Mouse (Mus musculus): Measurements from ENCODE around the gene Mrpl53. TPM values are rescaled to one million over a fixed set of nuclear protein-coding genes. Genes with fewer than 3 reads are reported as not detected.

Mrpl53 gene
- polyA plus RNA-seq, 1 experiment from 2014 or later: 123 TPM

DNA sequence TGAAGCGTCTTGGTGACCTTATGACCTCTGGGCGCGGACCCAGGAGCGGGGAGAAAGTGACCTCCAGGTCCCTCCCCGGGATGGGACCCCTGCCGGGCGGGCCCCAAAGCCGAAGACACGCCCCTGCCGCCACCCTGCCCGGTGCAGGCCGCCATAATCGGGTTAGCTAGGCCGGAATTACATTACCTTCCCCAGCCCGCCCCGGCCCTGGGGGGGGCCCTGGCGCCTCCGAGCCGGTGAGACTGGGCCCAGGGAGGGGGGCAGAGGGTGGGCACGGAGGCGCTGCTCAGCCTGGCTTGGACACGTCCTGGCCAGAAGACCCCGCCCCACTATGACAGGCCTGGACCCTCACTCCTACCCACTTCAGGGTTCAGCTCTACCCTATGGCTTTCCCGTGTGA lies 37.6 kb upstream of the Mrpl53 start:
- no peak overlapping the region for H3K27ac ChIP-seq (ENCODE audit: low read length)

GRCm38 (mm10) chr6:83074979-83075378 lies 33.9 kb upstream of the Mrpl53 start:
- H3K27me3 ChIP-seq (ENCODE audit: control insufficient read depth, insufficient read depth, low read length): peaks cover 61% of the 10 kb centered on the region
- H3K4me3 ChIP-seq (replicated peaks; ENCODE audit: low read length): no peak overlapping the region
- no peak overlapping the region for H3K27ac ChIP-seq (ENCODE audit: low read length)
- H3K9me3 ChIP-seq (replicated peaks; ENCODE audit: control insufficient read depth, low read length): no peaks in the 10 kb centered on the region
- WGBS: 17% methylated on average over 2 of the region's 2 CpGs
- H3K9ac ChIP-seq (ENCODE audit: low read length): no peak overlapping the region
- no peak for ATAC-seq (ENCODE audit: insufficient read depth, low FRiP score)
- H3K36me3 ChIP-seq (ENCODE audit: control insufficient read depth, insufficient read depth, low read length): no peaks in the 10 kb centered on the region
- H3K4me1 ChIP-seq (ENCODE audit: control insufficient read depth, insufficient read depth, low read length): peaks cover 16% of the 10 kb centered on the region
- no peak overlapping the region for H3K4me2 ChIP-seq (ENCODE audit: low read depth, low read length)

More for the DNA sequence above, 37.6 kb upstream of the Mrpl53 start:
- Histone ChIP-seq H3K9me3 (replicated peaks; ENCODE audit: control insufficient read depth, low read length) (no peaks in the 10 kb centered on the region), H3K9ac (ENCODE audit: low read length) (no peak overlapping the region), H3K36me3 (ENCODE audit: control insufficient read depth, insufficient read depth, low read length) (no peaks in the 10 kb centered on the region), H3K4me2 (ENCODE audit: low read depth, low read length) (no peak overlapping the region; the same call in 1 of the 2 replicates), H3K4me1 (ENCODE audit: control insufficient read depth, insufficient read depth, low read length) (peaks cover 11% of the 10 kb centered on the region), H3K4me3 (replicated peaks; ENCODE audit: low read length) (peak overlapping the region; percentile 28), H3K27me3 (ENCODE audit: control insufficient read depth, insufficient read depth, low read length) (peaks cover 92% of the 10 kb centered on the region)
- WGBS: under 1% methylated on average over 22 of the region's 24 CpGs
- peak; percentile 46; the same call in 1 of the 2 replicates for ATAC-seq (ENCODE audit: insufficient read depth, low FRiP score)

- ATAC-seq (ENCODE audit: insufficient read depth, low FRiP score): peak; percentile 41
These were observed 31.1 kb upstream of the Mrpl53 start, which contains the start of gene Pcgf1 for GRCm38 (mm10) chr6:83077630-83078323. Pcgf1 (plus strand) TSS chr6:83077869.

GRCm38 (mm10) chr6:83078324-83078858 lies 30.4 kb upstream of the Mrpl53 start:
- ATAC-seq (ENCODE audit: insufficient read depth, low FRiP score): peak; percentile 95
- Histone ChIP-seq H3K9me3 (replicated peaks; ENCODE audit: control insufficient read depth, low read length) (no peaks in the 10 kb centered on the region), H3K4me2 (ENCODE audit: low read depth, low read length) (peak overlapping the region; percentile 97), H3K27ac (ENCODE audit: low read length) (peak overlapping the region; percentile 84), H3K4me1 (ENCODE audit: control insufficient read depth, insufficient read depth, low read length) (peaks cover 10% of the 10 kb centered on the region; the same call in 1 of the 2 replicates), H3K9ac (ENCODE audit: low read length) (peak overlapping the region; percentile 86), H3K36me3 (ENCODE audit: control insufficient read depth, insufficient read depth, low read length) (0 out of 2 replicates have a peak, but pooled peaks cover 6% of the 10 kb centered on the region), H3K4me3 (replicated peaks; ENCODE audit: low read length) (peak overlapping the region; percentile 85), H3K27me3 (ENCODE audit: control insufficient read depth, insufficient read depth, low read length) (peaks cover 43% of the 10 kb centered on the region)
- WGBS: under 1% methylated on average over 46 of the region's 46 CpGs

More at GRCm38 (mm10) chr6:83077630-83078323, 31.1 kb upstream of the Mrpl53 start, which contains the start of gene Pcgf1:
- Histone ChIP-seq H3K9ac (ENCODE audit: low read length) (peak within 1 kb of the TSS; percentile 86), H3K27me3 (ENCODE audit: control insufficient read depth, insufficient read depth, low read length) (peaks cover 41% of the 10 kb centered on the region), H3K36me3 (ENCODE audit: control insufficient read depth, insufficient read depth, low read length) (0 out of 2 replicates have a peak, but pooled peaks cover 6% of the 10 kb centered on the region), H3K4me1 (ENCODE audit: control insufficient read depth, insufficient read depth, low read length) (peaks cover 10% of the 10 kb centered on the region; the same call in 1 of the 2 replicates), H3K9me3 (replicated peaks; ENCODE audit: control insufficient read depth, low read length) (no peaks in the 10 kb centered on the region), H3K4me3 (replicated peaks; ENCODE audit: low read length) (peak within 1 kb of the TSS; percentile 85), H3K4me2 (ENCODE audit: low read depth, low read length) (peak within 1 kb of the TSS; percentile 97), H3K27ac (ENCODE audit: low read length) (peak within 1 kb of the TSS; percentile 84)
- under 1% methylated on average over 54 of the region's 54 CpGs for WGBS

DNA sequence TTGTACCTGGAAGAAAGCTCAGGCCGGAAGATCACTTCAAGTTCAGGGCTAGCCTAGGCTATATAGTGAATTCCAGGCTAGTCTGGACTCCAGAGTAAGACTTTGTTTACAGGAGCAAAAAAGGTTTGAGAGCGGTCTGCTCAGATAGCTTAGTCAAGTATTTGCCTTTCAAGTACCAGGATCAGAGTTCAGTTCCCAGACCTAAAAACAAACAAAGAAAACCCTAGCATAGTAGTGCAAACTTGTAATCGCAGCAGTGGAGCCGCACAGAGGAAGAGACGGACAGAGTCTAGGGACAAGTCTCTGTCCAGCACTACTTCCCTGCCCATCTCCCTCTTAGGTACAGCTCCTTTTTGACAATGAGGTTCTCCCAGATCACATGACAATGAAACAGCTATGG lies 28.6 kb upstream of the Mrpl53 start:
- 0 out of 2 replicates have a peak, but pooled peaks cover 6% of the 10 kb centered on the region for H3K36me3 ChIP-seq (ENCODE audit: control insufficient read depth, insufficient read depth, low read length)
- 95% methylated on average over 5 of the region's 5 CpGs for WGBS
- no peak overlapping the region for H3K9ac ChIP-seq (ENCODE audit: low read length)
- peaks cover 10% of the 10 kb centered on the region; the same call in 1 of the 2 replicates for H3K4me1 ChIP-seq (ENCODE audit: control insufficient read depth, insufficient read depth, low read length)
- peaks cover 43% of the 10 kb centered on the region for H3K27me3 ChIP-seq (ENCODE audit: control insufficient read depth, insufficient read depth, low read length)
- H3K27ac ChIP-seq (ENCODE audit: low read length): no peak overlapping the region
- H3K4me2 ChIP-seq (ENCODE audit: low read depth, low read length): no peak overlapping the region
- H3K9me3 ChIP-seq (replicated peaks; ENCODE audit: control insufficient read depth, low read length): no peaks in the 10 kb centered on the region
- ATAC-seq (ENCODE audit: insufficient read depth, low FRiP score): no peak
- no peak overlapping the region for H3K4me3 ChIP-seq (replicated peaks; ENCODE audit: low read length)

DNA sequence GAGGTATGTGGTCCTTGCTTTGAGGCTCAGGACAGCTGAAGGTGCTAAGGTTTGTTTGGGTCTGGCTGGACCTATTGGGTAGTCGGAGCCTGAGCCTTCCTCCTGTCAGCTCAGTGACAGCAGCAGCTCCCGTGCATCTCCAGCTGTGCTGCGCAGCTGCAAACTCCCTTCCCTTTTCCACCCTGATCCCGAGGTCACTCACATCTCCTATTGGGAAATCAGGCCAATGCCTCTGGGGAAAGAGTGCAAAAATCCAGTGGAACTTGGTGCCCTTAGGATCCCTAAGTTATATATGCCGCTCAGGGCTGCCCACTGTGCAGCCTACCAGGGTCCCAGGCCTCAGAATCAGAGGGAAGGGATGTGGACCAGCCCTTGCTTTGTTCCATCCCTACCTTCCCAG lies 25.3 kb upstream of the Mrpl53 start:
- no peak overlapping the region for H3K4me2 ChIP-seq (ENCODE audit: low read depth, low read length)
- 28% methylated on average over 5 of the region's 5 CpGs for WGBS
- peaks cover 13% of the 10 kb centered on the region; the same call in 1 of the 2 replicates for H3K4me1 ChIP-seq (ENCODE audit: control insufficient read depth, insufficient read depth, low read length)
- no peak overlapping the region for H3K4me3 ChIP-seq (replicated peaks; ENCODE audit: low read length)
- H3K27me3 ChIP-seq (ENCODE audit: control insufficient read depth, insufficient read depth, low read length): peaks cover 60% of the 10 kb centered on the region
- ATAC-seq (ENCODE audit: insufficient read depth, low FRiP score): no peak
- H3K27ac ChIP-seq (ENCODE audit: low read length): no peak overlapping the region
- 0 out of 2 replicates have a peak, but pooled peaks cover 6% of the 10 kb centered on the region for H3K36me3 ChIP-seq (ENCODE audit: control insufficient read depth, insufficient read depth, low read length)
- H3K9ac ChIP-seq (ENCODE audit: low read length): no peak overlapping the region
- no peaks in the 10 kb centered on the region for H3K9me3 ChIP-seq (replicated peaks; ENCODE audit: control insufficient read depth, low read length)

GRCm38 (mm10) chr6:83084477-83084876 lies 24.4 kb upstream of the Mrpl53 start:
- 0 out of 2 replicates have a peak, but pooled peaks cover 6% of the 10 kb centered on the region for H3K36me3 ChIP-seq (ENCODE audit: control insufficient read depth, insufficient read depth, low read length)
- H3K27ac ChIP-seq (ENCODE audit: low read length): no peak overlapping the region
- H3K4me2 ChIP-seq (ENCODE audit: low read depth, low read length): no peak overlapping the region
- no peaks in the 10 kb centered on the region for H3K9me3 ChIP-seq (replicated peaks; ENCODE audit: control insufficient read depth, low read length)
- H3K9ac ChIP-seq (ENCODE audit: low read length): no peak overlapping the region
- WGBS: 13% methylated on average over 6 of the region's 6 CpGs
- ATAC-seq (ENCODE audit: insufficient read depth, low FRiP score): no peak
- H3K27me3 ChIP-seq (ENCODE audit: control insufficient read depth, insufficient read depth, low read length): peaks cover 68% of the 10 kb centered on the region
- peaks cover 7% of the 10 kb centered on the region; the same call in 1 of the 2 replicates for H3K4me1 ChIP-seq (ENCODE audit: control insufficient read depth, insufficient read depth, low read length)
- no peak overlapping the region for H3K4me3 ChIP-seq (replicated peaks; ENCODE audit: low read length)

DNA sequence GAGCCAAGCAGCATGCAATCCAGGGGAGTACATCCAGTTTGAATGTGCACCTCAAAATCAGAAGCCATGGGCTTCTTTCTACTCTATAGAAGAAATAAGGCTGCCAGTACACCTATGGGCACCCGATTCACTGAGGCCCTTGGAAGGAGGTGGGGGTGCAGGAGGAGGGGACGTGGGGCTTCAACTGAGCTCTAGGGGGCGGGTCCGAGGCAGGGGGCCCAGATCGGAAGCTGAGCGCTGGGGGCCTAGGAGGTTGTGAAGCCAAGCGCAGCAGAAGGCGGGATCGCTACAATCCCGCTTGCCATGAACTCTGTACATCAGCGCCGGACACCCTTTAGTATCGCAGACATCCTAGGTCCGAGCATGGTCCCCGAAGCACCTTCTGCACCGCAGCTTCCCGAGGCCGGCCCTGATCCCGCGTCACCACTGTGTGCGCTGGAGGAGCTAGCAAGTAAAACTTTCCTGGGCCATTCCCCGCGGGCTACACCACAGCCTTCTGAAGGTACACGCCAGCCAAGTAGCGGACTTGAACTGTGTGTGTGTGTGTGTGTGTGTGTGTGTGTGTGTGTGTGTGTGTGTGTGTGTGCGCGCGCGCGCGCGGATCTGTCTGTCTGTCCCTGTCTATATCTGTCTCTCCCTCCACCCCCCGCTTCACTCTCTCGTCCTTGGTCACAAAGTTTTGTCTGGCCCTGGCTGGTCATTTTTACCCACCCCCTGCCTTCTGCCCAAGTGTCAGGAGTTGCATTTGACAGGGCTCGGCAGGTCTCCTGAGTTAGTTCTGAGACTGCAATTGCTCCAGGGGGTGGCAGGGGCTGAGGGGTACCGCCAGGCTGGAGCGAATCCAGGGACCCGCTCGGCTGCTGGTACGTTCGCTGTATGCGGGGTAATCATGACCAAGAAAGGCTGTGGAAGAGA lies 22.5 kb upstream of the Mrpl53 start, which contains the start of gene Lbx2:
Gene Lbx2, plus strand, starts transcription at position 247 of the 915 bp plus-strand sequence.
- Histone ChIP-seq H3K36me3 (ENCODE audit: control insufficient read depth, insufficient read depth, low read length) (0 out of 2 replicates have a peak, but pooled peaks cover 6% of the 10 kb centered on the region), H3K4me3 (replicated peaks; ENCODE audit: low read length) (peak within 1 kb of the TSS; percentile 17), H3K4me1 (ENCODE audit: control insufficient read depth, insufficient read depth, low read length) (0 out of 2 replicates have a peak, but pooled peaks cover 7% of the 10 kb centered on the region), H3K27me3 (ENCODE audit: control insufficient read depth, insufficient read depth, low read length) (peaks cover 75% of the 10 kb centered on the region), H3K9me3 (replicated peaks; ENCODE audit: control insufficient read depth, low read length) (no peaks in the 10 kb centered on the region), H3K9ac (ENCODE audit: low read length) (peak within 1 kb of the TSS; percentile 7; the same call in 1 of the 2 replicates), H3K4me2 (ENCODE audit: low read depth, low read length) (peak within 1 kb of the TSS; percentile 43; the same call in 1 of the 2 replicates), H3K27ac (ENCODE audit: low read length) (no peak within 1 kb of the TSS)
- WGBS: 5% methylated on average over 38 of the region's 42 CpGs
- ATAC-seq (ENCODE audit: insufficient read depth, low FRiP score): no peak
